Mouse (Mus musculus) embryonic fibroblast, embryonic 13.5 days (primary cell): ENCODE results near the gene Rpl6. TPM values are rescaled to one million over a fixed set of nuclear protein-coding genes. Genes with fewer than 3 reads are reported as not detected.
"Not testable (repeated sequence)": the region's sequence is repeated elsewhere in the genome, so short reads cannot be mapped to it uniquely, and the experiment has no call there.

Experiments used
- H3K27ac ChIP-seq: 2 replicates; pipeline ENCODE4 v1.5.1; 2012; ENCODE audit warnings: low read length, control low read depth, inconsistent platforms; ENCODE audit not compliant: insufficient read depth
- H3K4me1 ChIP-seq: 2 replicates; pipeline ENCODE4 v1.6.1; 2011; ENCODE audit warnings: low read length; ENCODE audit not compliant: control insufficient read depth, insufficient read depth
- H3K4me3 ChIP-seq: 2 replicates; pipeline ENCODE4 v1.5.1; 2011; ENCODE audit warnings: mild to moderate bottlenecking, control low read depth, low read length; ENCODE audit not compliant: insufficient read depth
- CTCF ChIP-seq: IDR thresholded peaks from 2 replicates; pipeline ENCODE4 v1.5.1; 2011; ENCODE audit warnings: mild to moderate bottlenecking, control low read depth, low read length, moderate library complexity, borderline replicate concordance; ENCODE audit not compliant: insufficient read depth
- POLR2A ChIP-seq: IDR thresholded peaks from 2 replicates; pipeline ENCODE4 v1.6.1; 2011; ENCODE audit warnings: low read depth, mild to moderate bottlenecking, control low read depth, low read length, moderate library complexity
- polyA plus RNA-seq: library from polyadenylated mRNA; stranded (reverse); fragments of >200 nt; gene quantifications from 2 replicates; pipeline ENCODE4 v1.2.4, GENCODE M21; 2011; ENCODE audit warnings: low read depth; ENCODE audit not compliant: missing spikeins, insufficient read length

Rpl6 gene
- polyA plus RNA-seq, 1 experiment = 1,069 TPM

- Histone ChIP-seq H3K27ac (no peak overlapping the region), H3K4me1 (no peaks in the 10 kb centered on the region), H3K4me3 (peak overlapping the region; percentile 65)
- TF ChIP-seq POLR2A (no peak), CTCF (no peak)
Measured at GRCm38 (mm10) chr5:121191584-121191906, 12.7 kb upstream of the Rpl6 start.

- TF ChIP-seq CTCF = no peak
- no peak for TF ChIP-seq POLR2A
- Histone ChIP-seq H3K4me1 (no peaks in the 10 kb centered on the region), H3K27ac (no peak overlapping the region)
Measured at GRCm38 (mm10) chr5:121194173-121194572, 10.1 kb upstream of the Rpl6 start.

GRCm38 (mm10) chr5:121196764-121197163 is 7.5 kb upstream of the Rpl6 start:
- TF ChIP-seq CTCF (no peak), POLR2A (no peak)
- H3K4me1 ChIP-seq = no peaks in the 10 kb centered on the region

More at GRCm38 (mm10) chr5:121194173-121194572, 10.1 kb upstream of the Rpl6 start:
- H3K4me3 ChIP-seq = no peak overlapping the region

GRCm38 (mm10) chr5:121197337-121197736 is 6.9 kb upstream of the Rpl6 start:
- TF ChIP-seq CTCF = no peak
- no peak for TF ChIP-seq POLR2A
- Histone ChIP-seq H3K4me3 (no peak overlapping the region), H3K27ac (no peak overlapping the region), H3K4me1 (no peaks in the 10 kb centered on the region)

More at GRCm38 (mm10) chr5:121196764-121197163, 7.5 kb upstream of the Rpl6 start:
- Histone ChIP-seq H3K27ac (no peak overlapping the region), H3K4me3 (no peak overlapping the region)

- no peak overlapping the region for H3K27ac ChIP-seq
- TF ChIP-seq CTCF (no peak), POLR2A (no peak)
- H3K4me3 ChIP-seq = no peak overlapping the region
- H3K4me1 ChIP-seq = no peaks in the 10 kb centered on the region
Measured at GRCm38 (mm10) chr5:121198376-121198775, 5.9 kb upstream of the Rpl6 start.

GRCm38 (mm10) chr5:121201739-121202138 is 2.5 kb upstream of the Rpl6 start:
- peaks cover 8% of the 10 kb centered on the region; the same call in 1 of the 2 replicates for H3K4me1 ChIP-seq

GRCm38 (mm10) chr5:121202467-121202866 is 1.8 kb upstream of the Rpl6 start:
- TF ChIP-seq POLR2A (no peak), CTCF (no peak)
- Histone ChIP-seq H3K4me1 (peaks cover 11% of the 10 kb centered on the region), H3K4me3 (no peak overlapping the region), H3K27ac (no peak overlapping the region)

More at GRCm38 (mm10) chr5:121201739-121202138, 2.5 kb upstream of the Rpl6 start:
- no peak overlapping the region for H3K4me3 ChIP-seq
- TF ChIP-seq CTCF (no peak), POLR2A (no peak)
- no peak overlapping the region for H3K27ac ChIP-seq

- peak overlapping the region; percentile 84 for H3K4me3 ChIP-seq
- not testable (repeated sequence) for H3K27ac ChIP-seq
- H3K4me1 ChIP-seq = peaks cover 17% of the 10 kb centered on the region
Measured at GRCm38 (mm10) chr5:121205537-121206130, 1.4 kb downstream of the Rpl6 start.

GRCm38 (mm10) chr5:121206540-121206939 is 2.3 kb downstream of the Rpl6 start:
- H3K27ac ChIP-seq = no peak overlapping the region

GRCm38 (mm10) chr5:121206984-121207383 is 2.7 kb downstream of the Rpl6 start:
- Histone ChIP-seq H3K27ac (no peak overlapping the region), H3K4me1 (peaks cover 17% of the 10 kb centered on the region), H3K4me3 (peak overlapping the region; percentile 84; the same call in 1 of the 2 replicates)
- no peak for TF ChIP-seq CTCF
- no peak for TF ChIP-seq POLR2A

More at GRCm38 (mm10) chr5:121206540-121206939, 2.3 kb downstream of the Rpl6 start:
- Histone ChIP-seq H3K4me1 (peaks cover 17% of the 10 kb centered on the region), H3K4me3 (peak overlapping the region; percentile 84)
- no peak for TF ChIP-seq POLR2A
- no peak for TF ChIP-seq CTCF
